Mouse (Mus musculus): ENCODE results near the gene Smagp. TPM values are rescaled to one million over a fixed set of nuclear protein-coding genes. Genes with fewer than 3 reads are reported as not detected.
"Not testable (repeated sequence)": the region's sequence is repeated elsewhere in the genome, so short reads cannot be mapped to it uniquely, and the experiment has no call there.

Smagp gene
- polyA plus RNA-seq, 1 experiment from 2014 or later: 5.0 TPM

GRCm38 (mm10) chr15:100614996-100615824 lies 21.5 kb downstream of the Smagp start, which contains the start of gene Dazap2:
TSS of gene Dazap2 (plus strand) at chr15:100615349.
- H3K4me3 ChIP-seq: peak within 1 kb of the TSS; percentile 97
- peaks cover 33% of the 10 kb centered on the region for H3K36me3 ChIP-seq
- peak; percentile 99 for DNase-seq (ENCODE audit: low spot score)
- peaks cover 23% of the 10 kb centered on the region for H3K4me1 ChIP-seq
- under 1% methylated on average over 99 of the region's 99 CpGs for WGBS
- peaks cover 17% of the 10 kb centered on the region for H3K27me3 ChIP-seq (ENCODE audit: low read depth, poor library complexity, severe bottlenecking)
- H3K9me3 ChIP-seq (replicated peaks): no peaks in the 10 kb centered on the region
- peak within 1 kb of the TSS; percentile 97 for H3K27ac ChIP-seq

- H3K27ac ChIP-seq: peak overlapping the region; percentile 97
- DNase-seq (ENCODE audit: low spot score): peak; percentile 42
Measured at GRCm38 (mm10) chr15:100614218-100614995, 22.3 kb downstream of the Smagp start.

GRCm38 (mm10) chr15:100613584-100613983 lies 23.2 kb downstream of the Smagp start:
- peaks cover 17% of the 10 kb centered on the region for H3K27me3 ChIP-seq (ENCODE audit: low read depth, poor library complexity, severe bottlenecking)
- no peak overlapping the region for H3K27ac ChIP-seq
- H3K4me1 ChIP-seq: peaks cover 23% of the 10 kb centered on the region
- H3K4me3 ChIP-seq: peak overlapping the region; percentile 25; the same call in 1 of the 2 replicates
- no peaks in the 10 kb centered on the region for H3K9me3 ChIP-seq (replicated peaks)
- peaks cover 17% of the 10 kb centered on the region for H3K36me3 ChIP-seq
- WGBS: 10% methylated on average over 16 of the region's 16 CpGs
- peak; percentile 83 for DNase-seq (ENCODE audit: low spot score)

More at GRCm38 (mm10) chr15:100614218-100614995, 22.3 kb downstream of the Smagp start:
- Histone ChIP-seq H3K36me3 (peaks cover 25% of the 10 kb centered on the region), H3K4me1 (peaks cover 23% of the 10 kb centered on the region), H3K4me3 (peak overlapping the region; percentile 97), H3K9me3 (replicated peaks) (no peaks in the 10 kb centered on the region), H3K27me3 (ENCODE audit: low read depth, poor library complexity, severe bottlenecking) (peaks cover 17% of the 10 kb centered on the region)
- WGBS: 11% methylated on average over 43 of the region's 43 CpGs

GRCm38 (mm10) chr15:100612432-100612831 lies 24.3 kb downstream of the Smagp start:
- Histone ChIP-seq H3K27me3 (ENCODE audit: low read depth, poor library complexity, severe bottlenecking) (peaks cover 17% of the 10 kb centered on the region), H3K27ac (no peak overlapping the region), H3K36me3 (peaks cover 5% of the 10 kb centered on the region), H3K4me1 (peaks cover 23% of the 10 kb centered on the region), H3K4me3 (no peak overlapping the region), H3K9me3 (replicated peaks) (no peaks in the 10 kb centered on the region)
- 81% methylated on average over 2 of the region's 2 CpGs for WGBS
- no peak for DNase-seq (ENCODE audit: low spot score)

- H3K27me3 ChIP-seq (ENCODE audit: low read depth, poor library complexity, severe bottlenecking): peaks cover 17% of the 10 kb centered on the region
- H3K27ac ChIP-seq: no peak overlapping the region
- peaks cover 23% of the 10 kb centered on the region for H3K4me1 ChIP-seq
- H3K36me3 ChIP-seq: 0 out of 2 replicates have a peak, but pooled peaks cover 1% of the 10 kb centered on the region
- no peaks in the 10 kb centered on the region for H3K9me3 ChIP-seq (replicated peaks)
- WGBS: 86% methylated on average over 7 of the region's 7 CpGs
- DNase-seq (ENCODE audit: low spot score): no peak
- H3K4me3 ChIP-seq: no peak overlapping the region
Measured at GRCm38 (mm10) chr15:100611951-100612350, 24.8 kb downstream of the Smagp start.

- H3K36me3 ChIP-seq; H3K27ac ChIP-seq; DNase-seq (ENCODE audit: low spot score); H3K4me1 ChIP-seq; H3K9me3 ChIP-seq (replicated peaks); H3K4me3 ChIP-seq: not testable (repeated sequence)
- H3K27me3 ChIP-seq (ENCODE audit: low read depth, poor library complexity, severe bottlenecking): peaks cover 43% of the 10 kb centered on the region
- 91% methylated on average over 8 of the region's 8 CpGs for WGBS
Measured at GRCm38 (mm10) chr15:100606677-100607076, 30.1 kb downstream of the Smagp start.

GRCm38 (mm10) chr15:100601669-100602068 lies 35.1 kb downstream of the Smagp start:
- DNase-seq (ENCODE audit: low spot score): no peak
- peaks cover 91% of the 10 kb centered on the region for H3K27me3 ChIP-seq (ENCODE audit: low read depth, poor library complexity, severe bottlenecking)
- no peaks in the 10 kb centered on the region for H3K36me3 ChIP-seq

GRCm38 (mm10) chr15:100600696-100601272 lies 36.0 kb downstream of the Smagp start:
- Histone ChIP-seq H3K4me1 (peaks cover 34% of the 10 kb centered on the region), H3K4me3 (peak overlapping the region; percentile 86; the same call in 1 of the 2 replicates), H3K27ac (no peak overlapping the region), H3K27me3 (ENCODE audit: low read depth, poor library complexity, severe bottlenecking) (peaks cover 96% of the 10 kb centered on the region), H3K9me3 (replicated peaks) (no peaks in the 10 kb centered on the region), H3K36me3 (no peaks in the 10 kb centered on the region)
- peak; percentile 44 for DNase-seq (ENCODE audit: low spot score)
- WGBS: 9% methylated on average over 21 of the region's 21 CpGs

More at GRCm38 (mm10) chr15:100601669-100602068, 35.1 kb downstream of the Smagp start:
- 43% methylated on average over 3 of the region's 3 CpGs for WGBS
- H3K4me1 ChIP-seq: peaks cover 34% of the 10 kb centered on the region
- H3K4me3 ChIP-seq: no peak overlapping the region
- H3K27ac ChIP-seq: no peak overlapping the region
- no peaks in the 10 kb centered on the region for H3K9me3 ChIP-seq (replicated peaks)

- Histone ChIP-seq H3K36me3 (no peaks in the 10 kb centered on the region), H3K4me3 (peak overlapping the region; percentile 86), H3K4me1 (peaks cover 34% of the 10 kb centered on the region), H3K27ac (peak overlapping the region; percentile 92), H3K9me3 (replicated peaks) (no peaks in the 10 kb centered on the region), H3K27me3 (ENCODE audit: low read depth, poor library complexity, severe bottlenecking) (peaks cover 90% of the 10 kb centered on the region)
- DNase-seq (ENCODE audit: low spot score): peak; percentile 79
- under 1% methylated on average over 35 of the region's 35 CpGs for WGBS
Measured at GRCm38 (mm10) chr15:100600047-100600695, 36.6 kb downstream of the Smagp start.

- peaks cover 85% of the 10 kb centered on the region for H3K27me3 ChIP-seq (ENCODE audit: low read depth, poor library complexity, severe bottlenecking)
- no peaks in the 10 kb centered on the region for H3K9me3 ChIP-seq (replicated peaks)
- H3K27ac ChIP-seq: peak within 1 kb of the TSS; percentile 92
- under 1% methylated on average over 71 of the region's 76 CpGs for WGBS
- H3K4me1 ChIP-seq: peaks cover 28% of the 10 kb centered on the region
- peak; percentile 67 for DNase-seq (ENCODE audit: low spot score)
- H3K4me3 ChIP-seq: peak within 1 kb of the TSS; percentile 86
- H3K36me3 ChIP-seq: no peaks in the 10 kb centered on the region
Measured at GRCm38 (mm10) chr15:100599276-100600046, 37.3 kb downstream of the Smagp start, which contains the start of gene Pou6f1. TSS of gene Pou6f1 (minus strand) at chr15:100599984.

GRCm38 (mm10) chr15:100598883-100599275 lies 37.9 kb downstream of the Smagp start:
- H3K4me3 ChIP-seq: peak overlapping the region; percentile 86
- peak; percentile 46 for DNase-seq (ENCODE audit: low spot score)
- WGBS: 1% methylated on average over 12 of the region's 12 CpGs
- no peaks in the 10 kb centered on the region for H3K9me3 ChIP-seq (replicated peaks)
- H3K27ac ChIP-seq: no peak overlapping the region
- peaks cover 25% of the 10 kb centered on the region for H3K4me1 ChIP-seq
- peaks cover 82% of the 10 kb centered on the region for H3K27me3 ChIP-seq (ENCODE audit: low read depth, poor library complexity, severe bottlenecking)
- H3K36me3 ChIP-seq: no peaks in the 10 kb centered on the region
